Mouse (Mus musculus) hindbrain, embryonic 15.5 days (tissue): ENCODE measurements around the gene Raet1e. TPM values are rescaled to one million over a fixed set of nuclear protein-coding genes. Genes with fewer than 3 reads are reported as not detected.
A peak's percentile ranks its signal among the peaks of the same experiment; 100 is the strongest.
"Not testable (repeated sequence)": the region's sequence is repeated elsewhere in the genome, so short reads cannot be mapped to it uniquely, and the experiment has no call there.

Experiments
- ATAC-seq: fragments of 200-750 bp; cut with Nextera tagmentation; 2 replicates; pipeline ENCODE4 v1.8.0; 2017; ENCODE audit warnings: low read depth, moderate number of reproducible peaks, moderate TSS enrichment; ENCODE audit not compliant: low FRiP score
- H3K27ac ChIP-seq: fragments of 300-500 bp; sonication (generic); replicated peaks from 2 replicates; pipeline ENCODE4 v1.5.1; 2015; ENCODE audit warnings: mild to moderate bottlenecking, inconsistent platforms
- H3K27me3 ChIP-seq: fragments of 300-500 bp; sonication (generic); 2 replicates; pipeline ENCODE4 v1.6.1; 2015; ENCODE audit warnings: control low read depth, inconsistent platforms
- H3K36me3 ChIP-seq: fragments of 300-500 bp; sonication (generic); 2 replicates; pipeline ENCODE4 v1.6.1; 2015; ENCODE audit warnings: control low read depth, inconsistent platforms
- H3K4me1 ChIP-seq: fragments of 300-500 bp; sonication (generic); replicated peaks from 2 replicates; pipeline ENCODE4 v1.6.1; 2015; ENCODE audit warnings: control low read depth, inconsistent platforms
- H3K4me2 ChIP-seq: fragments of 300-500 bp; sonication (generic); 2 replicates; pipeline ENCODE4 v1.6.1; 2015; ENCODE audit warnings: moderate library complexity, mild to moderate bottlenecking, inconsistent platforms
- H3K4me3 ChIP-seq: fragments of 300-500 bp; sonication (generic); 2 replicates; pipeline ENCODE4 v1.5.1; 2015; ENCODE audit warnings: mild to moderate bottlenecking, inconsistent platforms
- H3K9ac ChIP-seq: fragments of 300-500 bp; sonication (generic); 2 replicates; pipeline ENCODE4 v1.6.1; 2015; ENCODE audit warnings: inconsistent platforms
- H3K9me3 ChIP-seq: fragments of 300-500 bp; sonication (generic); 2 replicates; pipeline ENCODE4 v1.6.1; 2016; ENCODE audit warnings: control low read depth, inconsistent platforms
- WGBS: fragments of 180-500 bp; shearing (Covaris S2); methylation state at CpG from one replicate; pipeline ENCODE4 v1.1.7; 2015; 5-methylcytosine and 5-hydroxymethylcytosine counted together
- polyA plus RNA-seq: library from polyadenylated mRNA; unstranded; fragments of >200 nt; fragmentation: Nextera tagmentation; extraction: Ambion mirVana; gene quantifications from 2 replicates; pipeline ENCODE4 v1.2.1, GENCODE M21; 2015

The Raet1e gene
- 0.75 and 1.0 TPM in 2 replicates for polyA plus RNA-seq

GRCm38 (mm10) chr10:22158310-22158999 lies at the start of gene Raet1e, which contains the start of gene H60b:
Raet1e (plus strand) TSS chr10:22158569.
H60b (plus strand) TSS chr10:22158586.
- peak within 1 kb of the TSS; percentile 53 for H3K4me2 ChIP-seq
- peaks cover 51% of the 10 kb centered on the region for H3K27me3 ChIP-seq
- H3K4me1 ChIP-seq: peaks cover 12% of the 10 kb centered on the region
- WGBS: under 1% methylated on average over 48 of the region's 48 CpGs
- H3K27ac ChIP-seq, H3K9me3 ChIP-seq, H3K36me3 ChIP-seq, H3K9ac ChIP-seq: not testable (repeated sequence)
- H3K4me3 ChIP-seq: peak within 1 kb of the TSS; percentile 31
- ATAC-seq: peak; percentile 72

GRCm38 (mm10) chr10:22140665-22141280 lies 17.6 kb upstream of the Raet1e start:
- Histone ChIP-seq H3K27ac (no peak overlapping the region), H3K36me3 (no peaks in the 10 kb centered on the region), H3K4me3 (peak overlapping the region; percentile 47), H3K9me3 (peaks cover 2% of the 10 kb centered on the region; the same call in 1 of the 2 replicates), H3K27me3 (no peaks in the 10 kb centered on the region), H3K9ac (peak overlapping the region; percentile 51), H3K4me2 (peak overlapping the region; percentile 84), H3K4me1 (no peaks in the 10 kb centered on the region)
- ATAC-seq: peak; percentile 85
- 0% methylated on average over 19 of the region's 19 CpGs for WGBS

GRCm38 (mm10) chr10:22142194-22142593 lies 16.2 kb upstream of the Raet1e start:
- H3K4me3 ChIP-seq, ATAC-seq, H3K9ac ChIP-seq, H3K4me2 ChIP-seq, H3K27me3 ChIP-seq, H3K4me1 ChIP-seq, H3K36me3 ChIP-seq, H3K9me3 ChIP-seq, H3K27ac ChIP-seq: not testable (repeated sequence)
- WGBS: 91% methylated on average over 1 of the region's 1 CpGs

GRCm38 (mm10) chr10:22142926-22143325 lies 15.4 kb upstream of the Raet1e start:
- peaks cover 2% of the 10 kb centered on the region; the same call in 1 of the 2 replicates for H3K9me3 ChIP-seq
- 71% methylated on average over 5 of the region's 5 CpGs for WGBS

GRCm38 (mm10) chr10:22148441-22149072 lies 9.8 kb upstream of the Raet1e start:
- Histone ChIP-seq H3K27ac (no peak overlapping the region), H3K4me2 (peak overlapping the region; percentile 77), H3K4me1 (peaks cover 22% of the 10 kb centered on the region), H3K27me3 (peaks cover 24% of the 10 kb centered on the region), H3K9me3 (no peaks in the 10 kb centered on the region), H3K4me3 (peak overlapping the region; percentile 46), H3K36me3 (no peaks in the 10 kb centered on the region), H3K9ac (peak overlapping the region; percentile 34; the same call in 1 of the 2 replicates)
- under 1% methylated on average over 48 of the region's 50 CpGs for WGBS
- ATAC-seq: peak; percentile 81

More at GRCm38 (mm10) chr10:22142926-22143325, 15.4 kb upstream of the Raet1e start:
- H3K36me3 ChIP-seq: no peaks in the 10 kb centered on the region
- H3K4me2 ChIP-seq: no peak overlapping the region
- no peaks in the 10 kb centered on the region for H3K27me3 ChIP-seq
- ATAC-seq: no peak
- H3K27ac ChIP-seq: no peak overlapping the region
- no peaks in the 10 kb centered on the region for H3K4me1 ChIP-seq
- no peak overlapping the region for H3K9ac ChIP-seq
- H3K4me3 ChIP-seq: no peak overlapping the region

- H3K4me2 ChIP-seq: peak within 1 kb of the TSS; percentile 77
- peaks cover 25% of the 10 kb centered on the region for H3K4me1 ChIP-seq
- no peaks in the 10 kb centered on the region for H3K36me3 ChIP-seq
- H3K9me3 ChIP-seq: no peaks in the 10 kb centered on the region
- H3K4me3 ChIP-seq: peak within 1 kb of the TSS; percentile 46
- H3K27me3 ChIP-seq: peaks cover 24% of the 10 kb centered on the region
- H3K27ac ChIP-seq: no peak within 1 kb of the TSS
- ATAC-seq: peak; percentile 43; the same call in 1 of the 2 replicates
- peak within 1 kb of the TSS; percentile 34; the same call in 1 of the 2 replicates for H3K9ac ChIP-seq
- WGBS: under 1% methylated on average over 37 of the region's 37 CpGs
These were observed 9.2 kb upstream of the Raet1e start, which contains the start of gene E030030I06Rik for GRCm38 (mm10) chr10:22149073-22149690. E030030I06Rik (minus strand) TSS chr10:22149270.

GRCm38 (mm10) chr10:22149691-22150465 lies 8.5 kb upstream of the Raet1e start:
- Histone ChIP-seq H3K9ac (no peak overlapping the region), H3K4me3 (peak overlapping the region; percentile 46), H3K9me3 (no peaks in the 10 kb centered on the region), H3K27ac (no peak overlapping the region), H3K4me2 (peak overlapping the region; percentile 77), H3K27me3 (peaks cover 25% of the 10 kb centered on the region), H3K36me3 (no peaks in the 10 kb centered on the region), H3K4me1 (peaks cover 28% of the 10 kb centered on the region)
- no peak; the same call in 1 of the 2 replicates for ATAC-seq
- WGBS: 0% methylated on average over 50 of the region's 50 CpGs

- under 1% methylated on average over 27 of the region's 27 CpGs for WGBS
- peaks cover 32% of the 10 kb centered on the region for H3K27me3 ChIP-seq
- H3K36me3 ChIP-seq: no peaks in the 10 kb centered on the region
- H3K9me3 ChIP-seq: no peaks in the 10 kb centered on the region
- H3K27ac ChIP-seq: no peak overlapping the region
- peak overlapping the region; percentile 46; the same call in 1 of the 2 replicates for H3K4me3 ChIP-seq
- peaks cover 28% of the 10 kb centered on the region for H3K4me1 ChIP-seq
- H3K9ac ChIP-seq: no peak overlapping the region
- no peak; the same call in 1 of the 2 replicates for ATAC-seq
- peak overlapping the region; percentile 77 for H3K4me2 ChIP-seq
These were observed 7.8 kb upstream of the Raet1e start for GRCm38 (mm10) chr10:22150593-22150992.

GRCm38 (mm10) chr10:22151056-22151862 lies 7.1 kb upstream of the Raet1e start:
- H3K9ac ChIP-seq, H3K9me3 ChIP-seq, H3K36me3 ChIP-seq, H3K4me3 ChIP-seq, ATAC-seq, H3K27ac ChIP-seq: not testable (repeated sequence)
- Histone ChIP-seq H3K27me3 (peaks cover 38% of the 10 kb centered on the region), H3K4me2 (peak overlapping the region; percentile 7; the same call in 1 of the 2 replicates), H3K4me1 (peaks cover 28% of the 10 kb centered on the region)
- whole genome bisulfite sequencing: 1% methylated on average over 55 of the region's 55 CpGs

- Histone ChIP-seq H3K4me1 (peaks cover 28% of the 10 kb centered on the region), H3K27me3 (peaks cover 46% of the 10 kb centered on the region)
- not testable (repeated sequence) for H3K9me3 ChIP-seq, H3K4me2 ChIP-seq, H3K36me3 ChIP-seq, ATAC-seq, H3K4me3 ChIP-seq, H3K9ac ChIP-seq, H3K27ac ChIP-seq
- 3% methylated on average over 11 of the region's 11 CpGs for WGBS
These were observed 6.3 kb upstream of the Raet1e start for GRCm38 (mm10) chr10:22151863-22152640.
